Mouse (Mus musculus) adipocyte (in vitro differentiated cells): ENCODE data around the gene Pfdn6.
"Not testable (repeated sequence)": the region's sequence is repeated elsewhere in the genome, so short reads cannot be mapped to it uniquely, and the experiment has no call there.

ENCODE experiments used
- DNase-seq: peaks from one replicate; pipeline ENCODE4 v3.0.0-alpha.2; 2016; ENCODE audit warnings: low spot score

The Pfdn6 gene

GRCm38 (mm10) chr17:33915671-33916250 lies 24.4 kb downstream of the Pfdn6 start, which contains the start of the genes Tapbp and Zbtb22:
Tapbp (plus strand) TSS chr17:33915899.
Zbtb22 (plus strand) TSS chr17:33915904.
- peak; percentile 99 for DNase-seq

- no peak for DNase-seq
Measured at GRCm38 (mm10) chr17:33914969-33915391, 25.2 kb downstream of the Pfdn6 start.

- DNase-seq = no peak
Measured at GRCm38 (mm10) chr17:33913905-33914304, 26.2 kb downstream of the Pfdn6 start.

GRCm38 (mm10) chr17:33913264-33913663 lies 26.9 kb downstream of the Pfdn6 start:
- no peak for DNase-seq

- no peak for DNase-seq
Measured at GRCm38 (mm10) chr17:33911813-33912414, 28.2 kb downstream of the Pfdn6 start.

GRCm38 (mm10) chr17:33911052-33911812 lies 28.9 kb downstream of the Pfdn6 start:
- no peak for DNase-seq

- DNase-seq = peak; percentile 49
Measured at GRCm38 (mm10) chr17:33910346-33911051, 29.6 kb downstream of the Pfdn6 start.

- DNase-seq = peak; percentile 88
Measured at GRCm38 (mm10) chr17:33909869-33910250, 30.3 kb downstream of the Pfdn6 start.

GRCm38 (mm10) chr17:33909077-33909868 lies 30.9 kb downstream of the Pfdn6 start, which contains the start of gene Daxx:
Daxx (plus strand) TSS chr17:33909414.
- DNase-seq = peak; percentile 98

- DNase-seq = peak; percentile 45
Measured at GRCm38 (mm10) chr17:33908331-33909076, 31.6 kb downstream of the Pfdn6 start.

- not testable (repeated sequence) for DNase-seq
Measured at GRCm38 (mm10) chr17:33904835-33905234, 35.3 kb downstream of the Pfdn6 start, which contains the start of gene Platr17. Platr17 (plus strand) TSS chr17:33905135.

GRCm38 (mm10) chr17:33903911-33904651 lies 36.1 kb downstream of the Pfdn6 start:
- DNase-seq = not testable (repeated sequence)

GRCm38 (mm10) chr17:33902491-33902890 lies 37.7 kb downstream of the Pfdn6 start:
- DNase-seq = no peak

- no peak for DNase-seq
Measured at GRCm38 (mm10) chr17:33902079-33902478, 38.1 kb downstream of the Pfdn6 start.

- DNase-seq = peak; percentile 70
Measured at GRCm38 (mm10) chr17:33901653-33902052, 38.5 kb downstream of the Pfdn6 start.

GRCm38 (mm10) chr17:33900989-33901314 lies 39.2 kb downstream of the Pfdn6 start:
- no peak for DNase-seq

- no peak for DNase-seq
Measured at GRCm38 (mm10) chr17:33900281-33900988, 39.7 kb downstream of the Pfdn6 start.

GRCm38 (mm10) chr17:33899642-33900041 lies 40.5 kb downstream of the Pfdn6 start:
- DNase-seq = no peak

- peak; percentile 47 for DNase-seq
Measured at GRCm38 (mm10) chr17:33898193-33898592, 42.0 kb downstream of the Pfdn6 start.
